Mouse (Mus musculus): ENCODE results near the gene Hemgn. TPM values are rescaled to one million over a fixed set of nuclear protein-coding genes. Genes with fewer than 3 reads are reported as not detected.

The Hemgn gene
- total and polyA plus RNA-seq, 2 experiments from 2014 or later, result not detected

DNA sequence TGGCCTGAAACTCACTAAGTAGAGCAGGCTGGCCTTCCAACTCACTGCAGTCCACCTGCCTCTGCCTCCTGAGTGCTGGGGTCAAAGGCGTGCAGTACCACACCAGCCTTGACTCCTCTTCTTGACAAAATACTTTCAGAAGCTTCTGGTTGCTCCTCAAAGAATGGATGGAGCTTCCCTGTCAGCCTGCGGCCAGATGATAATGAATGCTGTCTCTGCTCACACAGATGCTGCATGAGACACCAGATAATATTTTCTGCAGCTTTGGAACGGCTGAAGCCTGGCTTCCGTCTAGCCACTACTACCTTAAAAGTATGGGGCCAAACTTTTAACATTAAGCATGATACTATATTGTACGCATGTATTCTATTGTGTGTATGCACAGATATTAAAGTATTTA, 2.6 kb downstream of the Hemgn start:
- no peaks in the 10 kb centered on the region for H3K9me3 ChIP-seq (ENCODE audit: low read length)
- TF ChIP-seq CTCF (IDR thresholded peaks at IDR 0.05), result no peak
- H3K27me3 ChIP-seq (ENCODE audit: insufficient read depth, low read length), result no peaks in the 10 kb centered on the region
- no peak overlapping the region for H3K4me2 ChIP-seq (ENCODE audit: low read depth, low read length, poor library complexity, severe bottlenecking)
- H3K9ac ChIP-seq (replicated peaks; ENCODE audit: low read length, poor library complexity, severe bottlenecking), result no peak overlapping the region
- no peaks in the 10 kb centered on the region for H3K36me3 ChIP-seq (ENCODE audit: insufficient read depth, low read length)
- H3K4me1 ChIP-seq (ENCODE audit: insufficient read depth, low read length), result no peaks in the 10 kb centered on the region
- WGBS, result 92% methylated on average over 5 of the region's 5 CpGs
- ATAC-seq (ENCODE audit: low FRiP score) (no peak), DNase-seq (ENCODE audit: low spot score) (no peak)
- H3K4me3 ChIP-seq (ENCODE audit: low read depth, low read length), result no peak overlapping the region
- no peak overlapping the region for H3K27ac ChIP-seq (ENCODE audit: low read depth, low read length)

DNA sequence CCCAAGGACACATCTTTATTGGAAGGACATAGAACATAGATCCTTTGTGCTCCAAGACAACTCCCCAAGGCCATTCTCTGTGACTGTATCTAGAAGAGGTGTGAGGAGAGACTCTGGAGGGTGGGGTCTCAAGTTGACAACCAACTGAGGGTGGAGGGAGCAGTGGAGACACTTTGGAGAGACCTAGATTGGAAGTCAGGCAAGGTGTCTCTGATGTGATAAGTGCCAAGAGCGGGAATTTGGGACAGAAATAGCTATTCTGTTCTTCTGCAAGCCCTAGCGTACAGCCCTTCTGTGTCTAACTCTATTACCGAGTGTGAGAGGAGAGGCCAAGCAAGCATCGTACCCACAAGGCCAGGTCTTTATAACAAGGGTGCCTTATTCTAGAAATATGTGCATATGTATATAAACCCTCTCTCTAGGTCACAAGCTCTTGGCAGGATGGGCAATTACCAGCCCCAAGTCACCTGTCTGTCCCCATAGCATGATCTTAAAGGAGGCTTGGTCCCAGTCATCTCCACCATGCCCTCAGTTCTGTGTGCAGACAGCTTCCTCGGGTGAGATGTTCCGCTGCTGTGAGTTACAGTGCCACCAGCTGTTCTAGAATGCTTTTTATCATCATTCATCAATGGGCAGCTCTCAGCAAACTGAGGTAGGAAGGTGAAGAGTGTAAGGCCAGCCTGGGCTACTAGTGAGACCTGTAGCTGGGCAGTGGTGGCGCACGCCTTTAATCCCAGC, 6.2 kb downstream of the Hemgn start:
- no peak overlapping the region for H3K4me3 ChIP-seq (ENCODE audit: low read depth, low read length)
- no peaks in the 10 kb centered on the region for H3K9me3 ChIP-seq (ENCODE audit: low read length)
- no peaks in the 10 kb centered on the region for H3K27me3 ChIP-seq (ENCODE audit: insufficient read depth, low read length)
- no peak for TF ChIP-seq CTCF (IDR thresholded peaks at IDR 0.05)
- DNase-seq (ENCODE audit: low spot score) (no peak), ATAC-seq (ENCODE audit: low FRiP score) (no peak)
- no peaks in the 10 kb centered on the region for H3K4me1 ChIP-seq (ENCODE audit: insufficient read depth, low read length)
- H3K9ac ChIP-seq (replicated peaks; ENCODE audit: low read length, poor library complexity, severe bottlenecking), result no peak overlapping the region
- H3K4me2 ChIP-seq (ENCODE audit: low read depth, low read length, poor library complexity, severe bottlenecking), result no peak overlapping the region
- no peaks in the 10 kb centered on the region for H3K36me3 ChIP-seq (ENCODE audit: insufficient read depth, low read length)
- WGBS, result 90% methylated on average over 8 of the region's 8 CpGs
- H3K27ac ChIP-seq (ENCODE audit: low read depth, low read length), result no peak overlapping the region

DNA sequence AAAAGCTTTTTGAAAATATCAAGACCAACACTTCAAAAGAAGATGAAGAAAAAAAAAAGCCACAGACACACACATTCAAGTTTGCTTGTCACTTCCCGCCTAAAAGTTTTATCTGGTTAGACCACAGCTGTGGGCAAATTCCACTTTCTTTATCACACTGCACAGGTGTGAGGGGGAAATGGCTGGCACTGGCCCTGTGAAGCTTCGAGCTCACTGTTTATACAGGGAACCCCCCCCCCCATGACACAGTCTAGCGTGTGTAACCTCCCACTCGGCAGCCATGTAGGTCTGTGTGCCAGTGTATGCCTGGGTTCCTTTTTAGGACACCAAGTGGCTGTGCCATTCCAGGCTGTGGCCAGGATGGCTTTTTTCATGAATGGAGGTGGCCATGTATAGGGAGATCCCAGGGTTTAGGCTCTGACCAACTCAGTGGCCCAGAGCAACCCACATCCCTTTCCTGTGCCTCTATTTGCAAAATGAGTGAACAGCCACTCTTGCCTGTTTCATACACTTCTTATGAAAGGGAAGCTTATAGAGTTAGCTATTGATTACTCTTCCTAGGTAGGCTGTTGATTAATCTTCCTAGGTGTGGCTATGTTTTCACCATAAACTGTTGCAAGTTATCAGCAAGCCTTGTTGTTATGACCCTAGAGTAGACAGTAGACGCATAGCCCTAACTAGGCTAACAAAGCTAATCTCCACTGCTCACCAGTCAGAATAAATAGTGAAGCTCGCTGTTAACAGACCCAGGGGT, 9.1 kb downstream of the Hemgn start:
- DNase-seq (ENCODE audit: low spot score) (no peak), ATAC-seq (ENCODE audit: low FRiP score) (no peak)
- Histone ChIP-seq H3K9ac (replicated peaks; ENCODE audit: low read length, poor library complexity, severe bottlenecking) (no peak overlapping the region), H3K27me3 (ENCODE audit: insufficient read depth, low read length) (no peaks in the 10 kb centered on the region), H3K4me1 (ENCODE audit: insufficient read depth, low read length) (no peaks in the 10 kb centered on the region), H3K4me2 (ENCODE audit: low read depth, low read length, poor library complexity, severe bottlenecking) (no peak overlapping the region), H3K27ac (ENCODE audit: low read depth, low read length) (no peak overlapping the region), H3K9me3 (ENCODE audit: low read length) (no peaks in the 10 kb centered on the region), H3K36me3 (ENCODE audit: insufficient read depth, low read length) (no peaks in the 10 kb centered on the region), H3K4me3 (ENCODE audit: low read depth, low read length) (no peak overlapping the region)
- 85% methylated on average over 6 of the region's 6 CpGs for WGBS
- no peak for TF ChIP-seq CTCF (IDR thresholded peaks at IDR 0.05)

DNA sequence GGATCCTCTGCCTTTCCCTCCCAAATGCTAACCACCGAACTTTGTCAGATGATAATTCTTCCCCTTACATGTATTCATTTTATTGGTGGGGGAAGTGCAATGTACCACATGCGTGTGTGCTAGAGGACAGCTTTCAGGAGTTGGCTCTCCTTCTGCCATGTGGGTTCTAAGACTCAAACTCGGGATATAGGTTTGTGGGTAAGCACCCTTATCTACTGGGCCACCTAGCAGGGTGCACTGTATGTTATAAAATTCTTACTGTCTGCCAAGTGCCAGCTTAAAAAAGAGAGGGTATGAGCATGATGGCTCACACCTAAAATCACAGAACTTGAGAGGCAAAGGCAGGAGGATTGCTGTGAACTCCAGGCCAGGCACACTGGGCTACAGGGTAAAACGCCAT, 14.5 kb downstream of the Hemgn start:
- H3K9me3 ChIP-seq (ENCODE audit: low read length), result no peaks in the 10 kb centered on the region
- H3K4me1 ChIP-seq (ENCODE audit: insufficient read depth, low read length), result no peaks in the 10 kb centered on the region
- H3K4me2 ChIP-seq (ENCODE audit: low read depth, low read length, poor library complexity, severe bottlenecking), result no peak overlapping the region
- H3K27ac ChIP-seq (ENCODE audit: low read depth, low read length), result no peak overlapping the region
- no peaks in the 10 kb centered on the region for H3K27me3 ChIP-seq (ENCODE audit: insufficient read depth, low read length)
- H3K36me3 ChIP-seq (ENCODE audit: insufficient read depth, low read length), result no peaks in the 10 kb centered on the region
- ATAC-seq (ENCODE audit: low FRiP score), result no peak
- WGBS, result 82% methylated on average over 4 of the region's 4 CpGs
- no peak overlapping the region for H3K4me3 ChIP-seq (ENCODE audit: low read depth, low read length)
- no peak overlapping the region for H3K9ac ChIP-seq (replicated peaks; ENCODE audit: low read length, poor library complexity, severe bottlenecking)
- TF ChIP-seq CTCF (IDR thresholded peaks at IDR 0.05), result no peak
- DNase-seq (ENCODE audit: low spot score), result no peak

DNA sequence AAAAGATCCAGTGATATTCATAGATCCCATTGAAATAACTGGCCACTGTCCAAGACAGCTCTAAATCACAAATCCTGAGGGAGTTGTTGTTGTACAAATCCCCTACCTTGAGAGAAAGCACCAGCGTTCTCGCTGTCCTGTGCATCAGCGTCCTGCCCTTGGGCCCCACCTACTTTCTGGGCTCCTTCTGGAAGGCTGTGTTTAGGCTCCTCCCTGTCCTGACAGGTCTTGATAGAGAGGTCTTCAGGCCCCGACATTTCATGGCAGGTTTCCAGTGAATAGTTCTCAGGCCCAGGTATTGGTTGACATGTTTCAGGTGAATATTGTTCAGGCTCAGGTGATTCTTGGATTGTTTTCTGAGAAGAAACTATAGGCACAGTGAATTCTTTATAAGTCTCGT, 17.6 kb downstream of the Hemgn start:
- WGBS, result 41% methylated on average over 5 of the region's 5 CpGs
- no peak for DNase-seq (ENCODE audit: low spot score)
- H3K36me3 ChIP-seq (ENCODE audit: insufficient read depth, low read length), result no peaks in the 10 kb centered on the region
- no peak overlapping the region for H3K27ac ChIP-seq (ENCODE audit: low read depth, low read length)
- no peaks in the 10 kb centered on the region for H3K4me1 ChIP-seq (ENCODE audit: insufficient read depth, low read length)
- no peaks in the 10 kb centered on the region for H3K9me3 ChIP-seq (ENCODE audit: low read length)
- H3K9ac ChIP-seq (replicated peaks; ENCODE audit: low read length, poor library complexity, severe bottlenecking), result no peak overlapping the region
- H3K27me3 ChIP-seq (ENCODE audit: insufficient read depth, low read length), result no peaks in the 10 kb centered on the region
- no peak overlapping the region for H3K4me2 ChIP-seq (ENCODE audit: low read depth, low read length, poor library complexity, severe bottlenecking)
- no peak overlapping the region for H3K4me3 ChIP-seq (ENCODE audit: low read depth, low read length)
- no peak for TF ChIP-seq CTCF (IDR thresholded peaks at IDR 0.05)
- no peak for ATAC-seq (ENCODE audit: low FRiP score)

DNA sequence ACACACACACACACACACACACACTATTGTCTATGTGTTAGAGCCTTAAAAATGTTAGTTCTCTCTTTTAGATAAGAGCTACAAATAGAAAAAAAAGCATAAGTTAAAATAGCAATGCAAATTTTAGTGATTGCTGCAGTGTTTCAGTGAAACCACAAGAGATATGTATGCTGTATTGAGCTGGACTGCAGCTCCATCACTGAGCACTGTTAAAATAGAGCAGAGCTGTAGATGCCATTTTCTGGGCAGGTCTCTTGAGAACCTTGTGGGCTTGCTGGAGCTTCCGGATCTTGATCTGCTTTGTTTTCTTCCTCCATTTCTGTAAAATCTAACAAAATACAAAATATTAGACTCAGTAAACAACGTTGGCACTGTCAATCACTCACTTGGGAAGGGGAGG, 18.9 kb downstream of the Hemgn start:
- ATAC-seq (ENCODE audit: low FRiP score) (no peak), DNase-seq (ENCODE audit: low spot score) (no peak)
- H3K27ac ChIP-seq (ENCODE audit: low read depth, low read length), result no peak overlapping the region
- no peaks in the 10 kb centered on the region for H3K4me1 ChIP-seq (ENCODE audit: insufficient read depth, low read length)
- WGBS, result 82% methylated on average over 2 of the region's 2 CpGs
- no peaks in the 10 kb centered on the region for H3K36me3 ChIP-seq (ENCODE audit: insufficient read depth, low read length)
- no peak overlapping the region for H3K4me3 ChIP-seq (ENCODE audit: low read depth, low read length)
- H3K27me3 ChIP-seq (ENCODE audit: insufficient read depth, low read length), result no peaks in the 10 kb centered on the region
- TF ChIP-seq CTCF (IDR thresholded peaks at IDR 0.05), result no peak
- H3K4me2 ChIP-seq (ENCODE audit: low read depth, low read length, poor library complexity, severe bottlenecking), result no peak overlapping the region
- H3K9me3 ChIP-seq (ENCODE audit: low read length), result no peaks in the 10 kb centered on the region
- H3K9ac ChIP-seq (replicated peaks; ENCODE audit: low read length, poor library complexity, severe bottlenecking), result no peak overlapping the region

Data from midbrain, postnatal 0 days (tissue).